Mouse (Mus musculus) R1 (cell line): ENCODE results near the gene Pla2g1b.
A peak's percentile ranks its signal among the peaks of the same experiment; 100 is the strongest.

ENCODE experiments used
- DNase-seq: peaks from one replicate; pipeline ENCODE4 v3.0.0-alpha.2; 2018; ENCODE audit warnings: low read depth, low spot score

The Pla2g1b gene

DNA sequence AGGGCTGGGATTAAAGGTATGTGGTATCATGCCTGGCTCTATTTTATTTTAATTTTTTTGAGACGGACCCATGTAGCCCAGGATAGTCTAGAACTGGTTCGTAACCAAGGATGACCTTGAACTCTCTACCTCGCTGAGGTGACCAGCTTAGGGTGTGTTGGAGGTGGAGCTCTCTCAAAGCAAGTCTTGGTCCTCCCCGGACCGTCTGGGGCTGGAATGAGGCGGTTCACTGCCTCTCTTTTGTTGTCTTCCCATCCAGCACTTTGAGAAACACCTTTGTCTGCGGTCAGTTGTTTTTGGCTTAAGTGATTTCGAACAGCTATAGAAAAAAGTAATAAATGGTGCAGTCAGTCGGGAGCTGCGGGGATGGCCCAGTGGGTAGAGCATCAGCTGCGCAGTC is 21.9 kb upstream of the Pla2g1b start:
- peak; percentile 89 for DNase-seq

DNA sequence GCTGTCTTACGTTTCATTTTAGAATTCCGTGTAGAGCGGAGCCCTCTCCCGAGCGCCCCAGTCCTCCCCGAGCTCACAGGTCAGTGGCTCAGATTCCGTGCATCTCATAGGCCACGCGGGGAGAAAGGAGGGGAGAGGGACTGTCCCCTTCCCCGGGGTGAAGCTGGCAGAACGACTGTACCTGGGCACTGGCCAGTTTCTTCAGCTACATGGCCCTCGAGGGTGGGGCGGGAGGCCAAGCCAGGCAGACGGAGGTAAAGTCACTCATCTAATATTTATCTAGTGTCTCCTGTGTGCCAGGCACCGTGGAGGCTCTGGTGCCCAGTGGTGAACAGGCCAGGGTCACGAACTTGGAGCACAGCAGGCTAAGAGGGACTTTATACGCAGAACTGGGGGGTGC is 19.0 kb upstream of the Pla2g1b start:
- no peak for DNase-seq

DNA sequence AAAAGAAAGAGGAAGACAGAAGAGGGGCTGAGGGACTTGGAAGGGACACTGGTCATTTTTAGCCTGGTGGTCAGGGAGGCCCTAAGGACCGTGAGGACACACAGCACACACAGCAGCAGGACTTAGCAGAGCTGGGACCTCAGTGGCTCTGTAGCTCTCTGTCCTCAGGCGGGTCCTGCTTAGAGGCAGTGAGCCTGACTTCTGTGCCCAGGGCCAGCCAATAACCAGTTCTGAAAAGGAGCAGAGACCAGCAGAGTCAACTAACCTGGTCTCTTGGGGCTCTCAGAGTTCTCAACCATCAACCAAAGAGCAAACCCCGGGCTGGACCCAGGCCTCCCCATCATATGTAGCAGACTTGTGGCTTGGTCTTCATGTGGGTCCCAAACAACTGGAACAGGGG is 16.8 kb upstream of the Pla2g1b start:
- DNase-seq = no peak

DNA sequence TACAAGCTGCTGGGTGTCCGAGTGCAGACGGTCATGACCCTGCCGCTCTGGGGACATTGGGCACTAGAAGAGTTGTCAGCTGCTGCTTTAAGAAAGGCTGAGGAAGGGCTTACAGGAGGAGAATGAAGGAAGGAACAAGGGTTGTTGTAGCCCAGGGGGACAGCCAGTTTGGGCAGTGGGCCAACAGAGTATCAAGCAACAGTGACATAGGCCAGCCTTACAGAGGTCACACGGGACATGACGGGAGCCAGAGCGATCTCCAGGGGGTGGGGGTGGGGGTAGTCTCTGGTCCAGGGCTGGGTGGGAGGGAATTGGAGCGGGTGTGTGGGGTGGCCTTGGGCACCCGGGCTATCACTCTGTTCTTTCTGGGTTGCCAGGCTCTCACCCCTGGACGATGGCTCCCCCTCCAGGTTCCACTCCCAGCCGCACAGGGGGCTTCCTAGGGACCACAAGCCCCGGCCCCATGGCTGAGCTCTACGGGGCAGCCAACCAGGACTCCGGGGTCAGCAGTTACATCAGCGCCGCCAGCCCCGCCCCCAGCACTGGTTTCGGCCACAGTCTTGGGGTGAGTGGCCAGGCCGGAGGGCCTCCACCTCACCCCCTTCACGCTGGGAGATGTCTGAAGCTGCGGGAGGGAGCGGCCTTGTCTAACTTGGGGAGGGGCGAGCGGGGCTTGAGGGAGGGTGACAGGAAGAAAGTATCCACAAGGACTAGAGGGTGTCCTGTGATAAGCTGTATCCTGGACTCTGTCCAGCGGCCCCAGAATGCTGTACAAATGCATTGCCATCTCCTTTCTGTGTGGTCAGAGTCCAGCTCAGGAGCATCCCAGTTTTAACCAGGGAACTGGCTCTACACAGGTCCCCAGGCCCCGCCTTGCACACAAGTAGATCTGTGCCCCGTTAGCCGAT is 15.4 kb upstream of the Pla2g1b start:
- no peak for DNase-seq

DNA sequence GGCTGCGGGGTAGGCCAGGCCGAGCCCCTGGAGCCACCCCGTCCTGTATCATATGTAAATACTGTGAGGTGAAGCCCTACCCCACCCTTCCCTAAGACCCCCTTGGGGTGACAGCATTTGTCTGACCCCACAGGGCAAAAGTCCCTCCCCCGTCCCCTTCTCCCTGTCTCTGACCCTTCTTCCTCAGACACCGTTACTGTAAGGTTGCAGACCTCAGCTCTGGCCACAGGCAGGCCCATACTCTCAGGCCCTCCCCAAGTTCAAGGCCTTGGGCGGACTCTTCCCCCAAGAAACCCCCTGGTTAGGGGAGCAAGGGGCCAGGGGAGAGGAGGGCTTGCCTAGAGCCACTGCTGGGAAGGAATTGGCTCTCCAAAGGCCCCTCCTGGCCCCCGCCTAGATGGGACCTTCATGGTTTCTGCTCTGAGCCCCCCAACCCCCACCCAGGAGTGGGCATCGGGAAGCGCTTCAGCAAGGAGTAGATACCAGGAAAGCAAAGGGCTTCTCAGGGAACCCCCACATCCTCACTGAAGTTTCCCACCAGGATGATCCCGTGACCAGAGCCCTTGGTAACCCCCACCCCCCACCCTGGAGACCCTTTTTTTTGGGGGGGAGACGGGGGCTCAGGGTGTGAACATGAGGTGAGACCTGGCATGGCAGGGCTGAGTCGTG is 11.5 kb upstream of the Pla2g1b start:
- no peak for DNase-seq

DNA sequence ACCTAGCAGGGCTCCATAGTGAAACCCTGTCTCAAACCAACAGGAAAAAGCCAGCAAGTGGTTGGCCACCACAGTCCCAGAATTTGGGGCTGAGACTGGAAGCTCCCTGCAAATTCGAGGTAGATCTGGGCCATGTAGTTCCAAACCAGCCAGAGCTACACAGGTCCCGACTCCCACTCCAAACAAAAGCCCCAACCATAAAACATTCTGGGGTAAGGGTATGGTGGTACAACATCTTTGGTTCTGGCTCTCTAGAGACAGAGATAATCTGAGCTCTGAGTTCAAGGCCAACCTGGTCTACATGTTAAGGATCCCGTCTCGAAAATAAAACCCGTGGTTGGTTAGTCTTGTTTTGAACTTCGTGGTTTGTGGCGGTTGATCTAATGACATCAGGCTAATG is 10.2 kb upstream of the Pla2g1b start:
- no peak for DNase-seq

DNA sequence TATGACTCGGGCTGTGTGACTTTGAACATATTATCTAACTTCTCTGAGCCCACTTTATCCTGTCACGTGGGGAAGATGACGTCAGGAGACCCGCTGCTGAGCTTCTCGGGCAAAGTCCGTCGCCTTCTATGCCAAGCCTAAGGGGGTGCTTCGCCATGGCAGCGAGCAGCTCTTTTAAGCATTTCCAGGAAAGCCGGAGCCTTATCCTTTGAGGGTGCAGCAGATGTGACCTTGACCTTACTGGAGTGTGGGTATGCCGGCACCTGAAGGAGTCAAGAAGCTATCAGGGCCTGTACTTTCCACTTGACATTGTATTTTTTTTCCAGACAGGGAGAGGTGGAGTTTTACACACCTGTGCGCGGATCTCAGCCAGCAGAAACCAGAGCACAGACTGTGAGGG is 7.1 kb upstream of the Pla2g1b start:
- no peak for DNase-seq

DNA sequence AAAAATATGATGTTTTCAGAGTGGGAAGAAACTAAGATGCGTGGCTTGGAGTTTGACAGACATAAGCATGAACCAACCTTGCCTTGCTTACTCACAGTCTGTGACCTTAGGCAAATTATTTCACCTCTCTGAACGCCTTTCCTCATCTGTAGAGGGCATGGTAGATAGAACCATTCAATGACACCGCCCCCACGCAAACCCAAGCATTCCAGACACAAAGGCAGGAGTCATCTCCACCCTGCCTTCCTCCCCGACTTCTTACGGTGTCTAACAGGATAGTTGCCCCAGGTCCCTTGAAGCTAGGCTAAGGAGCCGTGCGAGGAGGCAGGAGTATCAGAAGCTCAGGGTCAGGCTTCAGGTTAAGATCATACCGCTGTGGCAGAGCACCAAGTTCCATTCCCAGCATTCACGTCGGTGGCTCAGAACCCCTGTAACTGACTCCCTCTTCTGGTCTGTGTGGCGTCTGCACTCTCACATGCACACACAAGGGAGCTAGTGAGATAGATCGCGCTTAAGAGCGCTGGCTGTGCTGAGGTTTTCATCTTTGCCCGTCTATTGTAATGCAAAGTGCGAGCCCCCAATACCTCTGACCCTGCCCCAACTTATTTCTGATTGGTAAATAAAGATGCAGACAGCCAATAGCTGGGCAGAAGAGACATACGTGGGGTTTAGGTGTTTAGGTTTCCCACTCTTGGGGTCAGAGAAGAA is 1.5 kb upstream of the Pla2g1b start:
- peak; percentile 99 for DNase-seq

DNA sequence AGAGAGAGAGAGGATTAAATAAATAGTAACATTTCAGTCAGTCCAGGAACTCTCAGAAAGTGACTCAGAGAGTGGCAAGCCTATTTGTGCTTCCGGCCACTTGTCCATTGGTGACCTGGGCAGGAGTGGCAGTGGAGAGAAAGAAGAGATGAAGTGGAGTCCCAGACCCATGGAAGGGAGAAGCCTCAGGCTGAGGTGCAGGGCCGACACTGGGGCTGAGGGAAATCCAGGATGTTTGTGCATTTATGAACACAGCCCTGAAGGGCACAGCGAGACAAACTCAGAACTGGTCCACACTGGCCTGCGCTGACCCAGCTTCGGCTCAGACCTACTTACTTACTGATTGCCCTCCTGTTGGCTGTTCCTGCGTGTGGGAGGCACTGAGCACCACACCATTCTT is 3.7 kb downstream of the Pla2g1b start:
- no peak for DNase-seq

DNA sequence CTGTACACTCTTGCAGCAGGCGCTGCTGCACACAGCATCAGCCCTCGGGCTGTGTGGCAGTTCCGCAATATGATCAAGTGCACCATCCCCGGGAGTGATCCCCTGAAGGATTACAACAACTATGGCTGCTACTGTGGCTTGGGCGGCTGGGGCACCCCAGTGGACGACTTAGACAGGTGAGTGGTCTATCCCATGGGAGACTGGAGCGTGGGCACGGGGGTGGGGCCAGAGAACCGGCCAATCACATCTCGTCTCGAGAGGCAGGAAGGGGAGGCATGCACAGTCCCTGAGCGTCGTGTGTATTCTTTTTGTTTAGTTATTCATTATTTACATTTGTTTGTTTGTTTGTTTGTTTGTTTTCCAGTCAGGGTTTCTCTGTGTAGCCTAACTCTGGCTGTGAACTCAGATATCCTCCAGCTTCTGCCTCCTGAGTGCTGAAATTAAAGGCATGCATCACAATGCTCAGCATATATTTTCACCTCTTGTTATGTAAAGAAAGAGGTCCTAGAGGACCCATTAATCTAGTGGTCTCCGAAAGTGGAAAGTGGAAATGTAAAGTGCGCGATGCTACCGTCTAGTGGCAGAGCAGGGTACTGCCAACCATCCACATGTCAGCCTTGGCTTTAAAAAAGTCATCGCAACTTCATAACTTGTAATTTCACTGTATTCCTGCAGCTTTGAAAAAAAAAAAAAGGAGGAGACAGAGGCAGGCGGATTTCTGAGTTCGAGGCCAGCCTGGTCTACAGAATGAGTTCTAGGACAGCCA is 4.9 kb downstream of the Pla2g1b start:
- peak; percentile 63 for DNase-seq

DNA sequence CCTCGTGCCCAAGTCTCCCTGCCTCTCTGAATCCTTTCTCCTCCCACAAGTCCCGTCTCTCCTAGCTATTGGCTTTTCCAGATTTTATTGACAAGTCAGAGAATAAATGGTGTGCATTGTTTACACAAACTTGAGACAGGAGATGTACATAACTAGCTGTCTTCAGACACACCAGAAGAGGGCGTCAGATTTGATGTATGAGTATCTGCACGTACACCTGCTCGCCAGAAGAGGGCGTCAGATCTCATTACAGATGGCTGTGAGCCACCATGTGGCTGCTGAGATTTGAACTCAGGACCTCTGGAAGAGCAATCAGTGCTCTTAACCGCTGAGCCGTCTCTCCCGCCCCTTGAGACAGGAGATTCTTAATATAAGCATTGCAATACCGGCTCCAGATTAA is 7.1 kb downstream of the Pla2g1b start:
- peak; percentile 54 for DNase-seq

DNA sequence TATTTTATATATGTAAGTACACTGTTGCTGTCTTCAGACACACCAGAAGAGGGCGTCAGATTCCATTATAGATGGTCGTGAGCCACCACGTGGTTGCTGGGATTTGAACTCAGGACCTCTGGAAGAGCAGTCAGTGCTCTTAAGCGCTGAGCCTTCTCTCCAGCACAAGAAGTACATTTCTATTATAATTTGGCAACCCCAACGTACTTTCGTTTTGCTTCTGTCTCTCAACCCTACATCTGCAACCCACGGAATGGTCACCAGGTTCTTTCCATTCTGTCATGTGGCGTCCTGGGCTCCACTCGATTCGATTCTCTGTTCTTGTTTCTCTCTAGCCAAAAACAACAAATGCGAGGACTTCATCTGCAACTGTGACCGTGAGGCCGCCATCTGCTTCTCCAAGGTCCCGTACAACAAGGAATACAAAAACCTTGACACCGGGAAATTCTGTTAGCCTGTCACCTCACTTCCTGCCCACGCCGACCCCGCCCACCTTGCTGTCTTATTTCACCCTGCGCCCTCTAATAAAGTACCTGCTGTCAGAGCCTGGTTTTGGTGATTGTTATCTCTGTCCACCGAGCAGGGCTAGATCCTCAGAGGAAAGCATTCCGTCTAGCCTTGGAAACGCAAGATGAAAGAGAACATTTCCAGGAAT is 8.2 kb downstream of the Pla2g1b start:
- DNase-seq = peak; percentile 61

DNA sequence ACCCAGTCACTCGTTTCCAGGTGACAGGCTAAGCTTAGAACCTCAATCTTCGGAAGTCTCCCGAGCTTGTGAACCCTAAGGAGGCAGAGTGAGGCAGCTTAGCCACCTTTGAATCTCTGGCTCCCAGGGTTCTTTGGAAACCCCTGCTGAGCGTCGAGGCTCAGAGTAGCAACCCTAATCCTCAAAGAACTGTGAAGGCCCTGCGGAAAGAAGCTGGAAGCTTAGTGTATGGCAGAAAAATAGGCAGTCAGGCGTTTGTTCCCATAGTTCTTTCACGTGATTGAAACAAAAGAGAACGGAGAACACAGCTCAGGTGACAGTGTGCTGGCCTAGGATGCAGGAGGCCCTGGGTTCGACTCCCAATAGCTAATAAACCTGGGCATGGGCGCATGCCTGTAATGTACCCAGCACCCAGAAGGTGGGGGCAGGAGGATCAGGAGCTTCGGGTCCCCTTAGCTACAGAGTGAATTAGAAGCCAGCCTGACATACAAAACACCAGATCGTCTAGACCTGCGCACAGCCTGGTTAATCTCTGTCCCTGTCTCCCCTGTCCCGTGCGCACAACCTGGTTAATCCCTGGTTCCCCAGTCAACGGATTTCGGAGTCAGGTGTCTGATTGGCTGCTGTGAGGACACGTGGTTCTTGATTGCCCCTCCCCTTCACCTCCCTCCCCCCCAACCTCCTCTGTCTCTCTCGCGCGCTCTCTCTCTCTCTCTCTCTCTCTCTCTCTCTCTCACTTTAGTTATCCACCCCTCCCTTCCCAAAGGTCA is 9.5 kb downstream of the Pla2g1b start:
- DNase-seq = peak; percentile 93

DNA sequence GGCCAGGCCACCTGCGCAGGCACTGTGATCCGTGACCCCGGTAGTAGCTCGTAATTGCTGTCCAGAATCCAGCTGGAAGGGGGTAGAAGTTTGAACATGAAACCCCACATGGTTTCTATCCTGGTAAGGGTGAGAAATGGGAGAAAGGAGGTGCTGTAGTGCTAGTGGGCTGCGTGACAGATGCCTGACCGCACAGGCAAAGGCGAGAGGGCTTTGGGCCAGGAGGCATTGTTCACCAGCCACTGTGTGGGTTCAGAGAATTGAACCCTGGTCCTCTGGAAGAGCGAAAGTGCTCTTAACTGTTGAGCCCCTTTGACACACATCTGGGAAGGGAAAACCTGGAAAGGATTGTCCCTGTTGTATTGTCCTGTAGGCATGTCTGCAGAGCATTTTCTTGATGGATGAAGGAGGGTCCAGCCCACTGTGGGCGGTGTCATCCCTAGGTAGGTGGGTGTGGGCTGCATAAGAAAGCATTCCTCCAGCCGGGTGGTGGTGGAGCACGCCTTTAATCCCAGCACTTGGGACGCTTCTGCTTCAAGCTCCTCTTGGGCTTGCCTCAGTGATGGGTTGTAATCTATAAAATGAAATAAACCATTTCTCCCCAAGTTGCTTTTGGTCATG is 10.2 kb downstream of the Pla2g1b start:
- DNase-seq = peak; percentile 98

DNA sequence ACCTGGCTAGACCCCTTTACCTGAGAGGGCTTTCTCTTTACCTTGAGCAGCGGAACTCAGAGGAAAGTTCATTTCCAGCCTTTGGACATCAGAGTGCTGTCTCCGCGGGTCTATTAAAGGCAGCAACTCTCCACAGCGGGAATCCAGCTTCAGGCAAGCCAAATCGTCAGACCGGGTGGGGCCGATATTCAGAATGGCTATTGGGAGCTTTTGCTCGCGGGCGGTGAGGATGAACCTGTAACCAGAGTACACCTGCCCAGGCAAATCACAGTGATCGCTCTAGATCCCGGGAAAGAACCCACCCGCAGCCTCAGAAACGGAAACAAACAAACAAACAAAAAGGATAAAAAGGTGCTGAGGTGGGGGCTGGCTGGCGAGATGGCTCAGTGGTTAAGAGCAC is 13.5 kb downstream of the Pla2g1b start:
- DNase-seq = peak; percentile 82

DNA sequence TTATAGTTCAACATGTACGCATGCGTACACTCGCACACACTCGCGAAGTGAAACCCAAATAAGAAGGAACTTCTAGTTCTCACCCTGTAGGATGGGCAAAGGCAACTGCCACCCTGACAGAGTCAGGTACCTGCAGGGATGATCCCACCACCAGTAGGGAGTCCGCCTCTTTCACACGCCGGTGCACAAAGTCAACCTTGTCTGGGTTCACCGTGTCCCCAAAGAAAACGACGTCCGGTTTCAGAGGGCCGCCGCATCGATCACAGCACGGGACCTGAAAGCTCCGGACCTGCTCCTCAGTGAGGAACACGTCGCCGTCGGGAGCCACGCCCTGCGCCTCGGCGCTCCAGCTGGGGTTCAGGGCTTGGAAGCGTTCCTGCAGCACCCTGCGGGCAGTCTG is 14.0 kb downstream of the Pla2g1b start:
- DNase-seq = peak; percentile 60

DNA sequence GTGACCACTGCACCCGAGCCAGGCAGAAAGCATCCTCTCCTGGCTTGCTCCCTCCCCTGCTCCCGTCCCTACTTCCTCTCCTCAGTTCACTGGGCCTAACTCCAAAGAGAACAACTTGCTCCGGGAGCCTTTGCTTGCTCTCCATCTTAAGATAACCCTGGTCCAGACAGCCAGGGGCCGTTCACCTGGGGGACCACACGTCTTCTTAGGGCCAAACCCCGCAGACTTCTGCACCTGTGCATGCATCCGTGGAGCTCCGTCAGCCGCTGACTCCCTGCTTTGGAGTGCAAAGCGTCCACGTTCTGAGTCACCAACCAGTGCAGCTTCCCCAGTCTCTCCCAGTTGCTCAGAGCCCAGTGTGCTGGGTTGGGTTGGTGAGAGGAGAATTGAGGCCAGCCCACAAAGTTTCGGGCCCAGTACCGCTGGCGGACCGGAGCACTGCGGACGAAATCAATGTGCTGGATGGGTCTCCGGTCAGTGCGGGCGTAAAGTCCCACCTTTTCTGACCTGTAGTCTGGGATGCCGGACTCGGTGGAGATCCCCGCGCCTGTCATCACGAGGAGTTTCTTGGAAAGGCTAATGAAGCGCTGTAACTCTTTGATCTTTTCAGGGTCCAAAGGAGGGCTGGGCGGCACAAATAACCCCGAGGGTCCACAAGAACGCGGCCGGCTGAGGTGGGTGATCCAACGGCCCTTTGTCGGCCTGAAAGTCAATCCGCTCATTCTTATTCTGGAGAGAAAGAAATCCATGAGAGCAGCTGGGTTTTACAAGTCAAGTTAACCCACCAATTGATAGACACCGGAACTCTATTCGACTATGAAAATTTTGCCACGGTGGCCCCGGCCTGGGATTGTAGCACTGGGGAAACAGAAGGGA is 16.6 kb downstream of the Pla2g1b start:
- DNase-seq = no peak

DNA sequence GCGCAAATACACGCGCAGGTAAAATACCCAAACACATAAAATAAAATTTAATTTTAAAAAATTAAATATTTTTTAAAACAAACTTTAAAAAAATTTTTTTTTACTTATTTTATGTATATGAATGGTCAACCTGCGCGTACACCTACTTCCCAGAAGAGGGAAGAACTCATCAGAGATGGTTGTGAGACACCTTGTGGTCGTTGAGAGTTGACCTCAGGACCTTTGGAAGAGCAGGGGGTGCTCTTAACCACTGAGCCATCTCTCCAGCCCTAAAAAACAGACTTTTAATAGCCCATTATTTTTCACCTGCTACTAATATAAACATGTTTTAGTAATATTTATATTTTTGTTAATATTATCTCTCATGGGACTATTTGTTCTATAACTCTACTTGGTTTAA is 17.3 kb downstream of the Pla2g1b start:
- peak; percentile 79 for DNase-seq
